Mouse (Mus musculus): ENCODE data around the gene Cdc42bpa.

Gene Cdc42bpa

GRCm38 (mm10) chr1:180162986-180163385 lies 202.7 kb downstream of the Cdc42bpa start:
- in situ Hi-C loops (cut with MboI): no loop called here

DNA sequence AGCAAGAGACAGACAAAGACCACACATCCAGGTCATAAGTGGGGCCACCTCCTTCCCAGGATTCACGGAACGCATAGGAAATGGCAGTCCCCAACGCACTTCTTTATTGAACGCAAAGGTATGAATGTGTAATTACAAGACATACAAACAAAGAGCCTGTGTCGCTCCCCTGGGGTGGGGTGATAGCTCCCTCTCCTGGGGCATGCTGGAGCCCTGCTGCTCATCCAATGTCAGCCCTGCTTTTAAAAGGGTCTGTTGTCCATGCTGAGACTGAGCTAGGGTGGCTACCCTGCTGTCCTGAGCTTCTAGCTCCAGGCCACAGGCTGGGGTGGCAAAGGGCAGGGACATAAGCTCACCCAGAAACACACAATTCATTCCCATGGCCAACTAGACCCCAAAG lies 206.3 kb downstream of the Cdc42bpa start:
- in situ Hi-C loops (cut with MboI): no loop called here

DNA sequence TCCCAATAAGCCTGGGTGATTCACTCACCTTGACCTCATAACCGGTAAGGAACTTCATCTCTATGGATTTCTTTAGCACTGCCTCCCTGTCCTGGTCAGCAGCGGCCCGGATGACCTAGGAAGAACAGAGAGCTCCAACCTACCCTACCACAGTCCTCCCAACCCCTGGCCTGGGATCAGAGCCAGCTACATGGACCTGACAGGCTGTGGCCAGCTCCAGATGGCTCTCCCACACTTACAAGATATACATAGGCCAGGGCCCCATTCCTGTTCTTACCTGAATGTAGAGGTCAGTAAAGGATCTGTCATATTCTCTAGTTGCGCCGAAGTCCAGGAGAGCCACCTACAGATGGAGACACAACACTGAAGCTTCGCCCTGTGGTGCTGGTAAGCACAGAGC lies 208.0 kb downstream of the Cdc42bpa start:
- in situ Hi-C loops (cut with MboI): no loop called here

- in situ Hi-C loops (cut with MboI): no loop called here
These were observed 208.9 kb downstream of the Cdc42bpa start for GRCm38 (mm10) chr1:180169161-180169560.

- in situ Hi-C loops (cut with MboI): no loop called here
These were observed 209.8 kb downstream of the Cdc42bpa start for GRCm38 (mm10) chr1:180170071-180170470.

- in situ Hi-C loops (cut with MboI): no loop called here
These were observed 211.6 kb downstream of the Cdc42bpa start for GRCm38 (mm10) chr1:180171883-180172282.

- in situ Hi-C loops (cut with MboI): no loop called here
These were observed 212.3 kb downstream of the Cdc42bpa start for GRCm38 (mm10) chr1:180172600-180172999.

DNA sequence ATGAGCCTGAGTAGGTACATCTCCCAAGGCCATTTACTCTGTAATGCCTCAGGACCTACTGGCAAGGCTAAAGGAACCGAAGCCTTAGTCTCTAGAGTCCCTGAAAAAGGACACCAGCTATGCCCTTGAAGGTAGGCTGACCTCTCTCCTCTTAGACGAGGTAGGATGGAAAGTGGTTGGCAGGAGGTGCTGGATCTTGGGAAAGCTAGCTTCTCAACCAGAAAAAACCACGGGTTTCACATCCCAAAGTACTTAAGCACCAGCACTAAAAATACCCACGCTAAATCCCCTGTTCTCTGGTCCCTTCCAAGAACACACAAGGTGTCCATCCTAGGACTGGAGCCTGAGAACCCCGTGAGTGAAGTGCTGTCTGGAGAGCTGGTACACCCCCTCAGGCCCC lies 212.7 kb downstream of the Cdc42bpa start:
- in situ Hi-C loops (cut with MboI): no loop called here

DNA sequence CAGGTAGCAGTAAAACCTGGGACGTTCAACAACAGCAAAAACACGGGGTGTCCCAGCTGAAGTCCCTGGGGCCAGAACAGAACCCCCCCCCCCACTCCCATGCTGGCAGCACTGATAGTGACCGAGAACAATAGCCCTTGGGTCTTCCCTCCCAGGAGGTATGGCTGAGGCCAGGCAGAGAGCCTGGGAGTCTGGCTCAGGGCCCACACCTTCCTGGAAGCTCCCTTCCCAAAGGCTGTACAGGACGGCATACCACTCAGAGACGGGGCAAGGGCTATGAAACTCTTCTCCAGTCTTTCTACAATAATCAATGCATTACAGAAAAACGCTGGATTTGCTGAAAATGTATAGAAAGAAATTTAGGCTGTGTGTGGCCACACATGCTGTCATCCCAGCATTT lies 214.4 kb downstream of the Cdc42bpa start:
- in situ Hi-C loops (cut with MboI): no loop called here

- in situ Hi-C loops (cut with MboI): no loop called here
These were observed 214.9 kb downstream of the Cdc42bpa start for GRCm38 (mm10) chr1:180175167-180175566.

- in situ Hi-C loops (cut with MboI): no loop called here
These were observed 215.4 kb downstream of the Cdc42bpa start for GRCm38 (mm10) chr1:180175635-180176034.

- in situ Hi-C loops (cut with MboI): no loop called here
These were observed 216.5 kb downstream of the Cdc42bpa start for GRCm38 (mm10) chr1:180176784-180177183.

GRCm38 (mm10) chr1:180178340-180178739 lies 218.1 kb downstream of the Cdc42bpa start:
- in situ Hi-C loops (cut with MboI): no loop called here

DNA sequence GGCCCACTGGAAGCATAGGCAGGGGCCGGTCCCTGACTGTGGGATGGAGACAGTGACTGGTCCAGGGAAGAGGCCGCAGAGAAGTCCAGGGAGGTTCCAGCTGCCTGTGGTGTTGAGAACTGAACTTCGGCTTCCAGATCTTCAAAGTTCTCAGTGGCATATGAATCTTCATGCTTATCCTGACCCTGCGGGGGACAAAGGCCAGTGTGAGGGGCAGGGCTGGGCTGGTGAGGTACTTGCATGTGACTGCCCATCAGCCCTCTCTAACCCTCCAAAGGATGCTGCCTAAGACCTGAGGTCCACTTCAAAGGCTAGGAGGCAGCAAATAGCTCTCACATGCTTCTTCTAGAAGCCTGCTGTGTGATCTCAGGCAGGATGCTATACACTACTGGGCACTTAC lies 218.8 kb downstream of the Cdc42bpa start:
- in situ Hi-C loops (cut with MboI): no loop called here

DNA sequence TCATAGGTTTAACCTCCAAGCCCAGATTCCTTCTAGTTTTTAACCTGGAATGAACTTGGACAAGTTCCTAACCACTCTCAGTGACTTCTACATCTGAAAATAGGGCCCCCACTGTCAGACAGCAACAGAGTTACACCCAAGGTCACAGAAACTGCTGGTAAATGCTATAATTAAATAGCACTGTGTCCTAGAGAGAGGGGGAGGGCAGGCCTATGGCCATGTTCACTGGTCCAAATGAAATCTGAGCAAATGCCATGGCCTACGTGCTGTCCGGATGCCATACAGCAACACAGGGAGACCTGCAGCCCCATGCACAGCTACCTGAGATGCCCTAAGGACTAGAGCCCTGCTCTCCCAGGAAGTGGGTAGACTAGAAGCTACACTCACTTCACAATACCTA lies 219.6 kb downstream of the Cdc42bpa start:
- in situ Hi-C loops (cut with MboI): loop anchor here (5.0 kb wide), 1 partner anchor 37 kb away; no protein-coding TSS in a partner anchor

- in situ Hi-C loops (cut with MboI): loop anchor here (5.0 kb wide), 1 partner anchor 36 kb away; no protein-coding TSS in a partner anchor
These were observed 221.2 kb downstream of the Cdc42bpa start for GRCm38 (mm10) chr1:180181304-180181965.

- in situ Hi-C loops (cut with MboI): loop anchor here (5.0 kb wide), 1 partner anchor 35 kb away; no protein-coding TSS in a partner anchor
These were observed 221.7 kb downstream of the Cdc42bpa start for GRCm38 (mm10) chr1:180181966-180182319.

GRCm38 (mm10) chr1:180182731-180183130 lies 222.5 kb downstream of the Cdc42bpa start:
- in situ Hi-C loops (cut with MboI): loop anchor here (5.0 kb wide), 1 partner anchor 35 kb away; no protein-coding TSS in a partner anchor

- in situ Hi-C loops (cut with MboI): loop anchor here (5.0 kb wide), 1 partner anchor 34 kb away; no protein-coding TSS in a partner anchor
These were observed 223.4 kb downstream of the Cdc42bpa start for GRCm38 (mm10) chr1:180183525-180184159.

DNA sequence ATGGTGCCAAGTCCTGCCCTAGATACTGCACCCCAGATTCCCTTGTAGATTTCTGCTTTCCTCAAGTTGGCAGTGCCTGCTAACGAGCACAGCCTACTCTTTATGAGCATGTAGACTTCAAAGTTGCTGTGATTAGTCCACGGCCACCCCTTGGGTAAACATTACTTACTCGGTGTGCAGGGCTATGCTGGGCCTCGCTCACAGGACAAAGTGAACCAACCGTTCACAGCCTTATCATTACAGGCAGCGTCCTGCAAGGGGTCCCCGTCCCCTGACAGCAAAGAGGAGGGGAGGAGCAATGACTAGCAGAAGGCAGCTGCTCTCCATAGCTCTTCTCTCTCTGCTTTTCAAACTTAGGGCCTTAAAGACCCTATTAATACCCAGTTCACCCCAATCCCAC lies 224.5 kb downstream of the Cdc42bpa start:
- in situ Hi-C loops (cut with MboI): loop anchor here (5.0 kb wide), 1 partner anchor 33 kb away; no protein-coding TSS in a partner anchor

DNA sequence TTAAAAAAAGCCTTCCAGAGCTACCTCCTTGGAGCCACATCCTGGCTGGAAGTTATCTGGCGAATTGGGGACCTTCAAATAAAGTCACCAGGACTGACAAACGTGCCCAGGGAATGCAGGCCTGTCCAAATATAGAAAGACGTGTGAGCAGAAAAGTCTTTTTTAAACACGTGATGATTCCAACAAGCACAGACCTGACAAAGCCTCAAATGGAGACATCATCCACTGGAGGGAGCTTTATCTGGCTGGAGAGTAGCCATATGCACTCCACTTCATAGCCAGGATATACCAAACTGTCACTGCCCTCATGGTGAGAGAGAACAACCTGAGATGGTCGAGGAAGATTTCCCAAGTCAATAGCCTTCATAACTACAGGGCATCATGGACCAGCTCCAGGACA lies 225.6 kb downstream of the Cdc42bpa start:
- in situ Hi-C loops (cut with MboI): no loop called here

DNA sequence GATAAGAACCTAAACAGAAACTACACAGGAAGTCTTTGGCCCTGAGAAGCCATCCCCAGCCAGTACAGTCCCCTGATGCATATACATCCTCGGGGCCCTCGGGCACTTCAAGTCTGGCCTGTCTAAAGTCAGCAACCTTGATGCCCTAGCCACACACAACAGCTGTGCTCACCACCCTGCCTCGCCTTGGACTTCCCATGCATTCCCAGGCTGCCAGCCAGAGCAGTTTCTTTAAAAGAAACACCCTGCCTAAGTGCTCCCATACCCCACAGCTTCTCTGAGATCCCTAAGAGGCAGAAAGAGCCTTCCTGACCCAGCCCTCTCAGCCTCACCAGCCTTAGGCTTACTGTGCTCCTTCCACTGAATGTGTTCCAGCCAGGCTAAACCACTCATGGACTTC lies 226.1 kb downstream of the Cdc42bpa start:
- in situ Hi-C loops (cut with MboI): no loop called here

DNA sequence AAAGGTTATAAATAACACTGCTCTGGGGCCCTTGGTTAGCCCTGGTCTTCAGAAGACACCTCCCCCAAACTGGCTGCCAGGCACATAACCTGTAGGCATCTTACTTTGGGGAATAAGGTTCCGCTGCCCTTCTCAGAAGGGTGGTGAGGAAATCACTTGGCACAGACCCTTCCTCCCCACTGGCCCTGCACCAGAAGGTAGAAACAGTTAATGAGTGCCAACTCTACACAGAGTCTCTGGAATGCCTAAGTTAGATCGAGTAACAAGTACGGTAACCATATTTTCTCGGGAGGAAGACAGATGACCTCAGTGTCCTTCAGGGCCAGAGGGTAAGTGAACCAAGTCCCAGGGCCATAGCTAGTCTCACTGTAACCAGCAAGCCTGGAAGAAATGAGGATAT lies 228.7 kb downstream of the Cdc42bpa start:
- in situ Hi-C loops (cut with MboI): no loop called here
